Mouse (Mus musculus): ENCODE data around the gene Uckl1. TPM values are rescaled to one million over a fixed set of nuclear protein-coding genes. Genes with fewer than 3 reads are reported as not detected.

The Uckl1 gene
- polyA plus RNA-seq, 1 experiment from 2014 or later = 61.3 TPM

DNA sequence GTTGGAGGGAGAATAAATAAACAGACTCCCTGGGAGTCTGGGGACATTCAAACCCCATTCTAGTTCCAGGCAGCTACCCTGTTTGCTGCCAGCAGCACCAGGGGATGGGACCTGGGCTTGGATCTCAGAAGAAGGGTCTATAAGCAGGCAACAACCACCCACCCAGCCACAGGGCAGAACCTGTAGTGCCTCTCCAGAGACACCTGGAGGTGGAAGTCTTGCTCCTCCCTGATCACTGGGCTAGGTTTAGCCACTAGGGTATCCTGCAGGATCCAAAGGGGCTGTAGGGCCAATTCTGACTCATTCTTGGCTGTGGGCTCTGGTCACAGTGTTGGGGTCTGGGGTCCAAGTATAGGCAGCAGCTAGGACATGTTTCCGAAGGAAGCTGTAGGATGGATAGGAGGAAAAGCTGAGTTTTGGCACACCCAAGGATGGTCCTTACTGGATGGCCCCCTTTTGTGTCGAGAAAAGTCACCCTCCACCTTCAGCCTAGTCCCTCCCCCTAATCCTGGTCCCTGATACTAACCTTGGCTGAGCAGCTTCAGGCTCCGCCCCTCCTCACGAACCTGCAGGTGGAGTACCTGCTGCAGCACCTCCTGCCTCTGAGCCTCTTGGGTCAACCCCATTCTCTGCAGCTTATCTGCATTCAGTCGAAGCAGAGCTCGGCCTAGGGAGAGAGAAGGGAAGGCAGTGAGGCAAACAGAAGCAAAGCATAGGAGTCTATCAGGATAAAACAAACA is 11.7 kb upstream of the Uckl1 start:
- Histone ChIP-seq H3K4me1 (replicated peaks) (peaks cover 50% of the 10 kb centered on the region), H3K36me3 (peaks cover 19% of the 10 kb centered on the region), H3K9ac (peak overlapping the region; percentile 98; the same call in 1 of the 2 replicates), H3K9me3 (no peaks in the 10 kb centered on the region), H3K4me3 (no peak overlapping the region), H3K27ac (no peak overlapping the region), H3K4me2 (no peak overlapping the region), H3K27me3 (no peaks in the 10 kb centered on the region)
- no peak for ATAC-seq (ENCODE audit: low FRiP score)
- 65% methylated on average over 6 of the region's 6 CpGs for WGBS

DNA sequence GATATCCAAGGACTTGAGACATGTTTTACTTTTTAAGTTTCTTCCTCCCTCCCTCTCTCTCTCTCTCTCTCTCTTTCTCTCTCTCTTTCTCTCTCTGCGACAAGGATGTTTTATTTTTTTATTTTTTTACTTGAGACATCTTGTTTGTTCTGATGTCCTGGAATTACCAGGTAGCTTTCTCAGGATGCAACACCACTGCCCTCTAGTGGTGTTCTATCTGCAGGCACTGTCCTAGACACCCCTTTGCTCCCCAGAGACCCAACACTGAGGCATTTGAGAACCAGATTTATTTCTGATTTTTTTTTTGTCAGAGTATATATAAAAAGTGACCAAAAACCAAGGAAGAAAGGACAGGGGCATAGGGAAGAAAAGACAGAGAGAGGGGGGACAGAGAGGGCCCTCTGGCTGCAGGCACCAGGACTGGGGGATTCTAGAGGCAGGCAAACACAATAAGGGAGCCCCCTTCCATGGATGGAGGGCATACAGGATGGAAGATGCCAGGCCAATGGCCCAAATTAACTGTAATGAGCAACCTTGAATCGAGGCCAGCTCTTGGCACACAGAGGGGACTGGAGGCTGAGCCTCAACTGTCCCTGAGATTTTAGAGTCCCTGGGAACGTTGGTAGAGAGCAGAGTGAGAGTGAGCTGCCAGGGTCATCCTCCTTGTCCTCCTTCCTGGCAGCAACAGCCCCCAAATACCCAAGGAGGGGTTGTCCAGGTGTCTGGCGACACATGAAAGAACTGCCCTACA is 10.4 kb upstream of the Uckl1 start:
- H3K4me2 ChIP-seq = no peak overlapping the region
- H3K9ac ChIP-seq = no peak overlapping the region
- H3K27me3 ChIP-seq = no peaks in the 10 kb centered on the region
- H3K27ac ChIP-seq = no peak overlapping the region
- H3K4me3 ChIP-seq = no peak overlapping the region
- ATAC-seq (ENCODE audit: low FRiP score) = no peak
- H3K36me3 ChIP-seq = peaks cover 26% of the 10 kb centered on the region
- 77% methylated on average over 4 of the region's 4 CpGs for WGBS
- no peaks in the 10 kb centered on the region for H3K9me3 ChIP-seq
- peaks cover 56% of the 10 kb centered on the region for H3K4me1 ChIP-seq (replicated peaks)

DNA sequence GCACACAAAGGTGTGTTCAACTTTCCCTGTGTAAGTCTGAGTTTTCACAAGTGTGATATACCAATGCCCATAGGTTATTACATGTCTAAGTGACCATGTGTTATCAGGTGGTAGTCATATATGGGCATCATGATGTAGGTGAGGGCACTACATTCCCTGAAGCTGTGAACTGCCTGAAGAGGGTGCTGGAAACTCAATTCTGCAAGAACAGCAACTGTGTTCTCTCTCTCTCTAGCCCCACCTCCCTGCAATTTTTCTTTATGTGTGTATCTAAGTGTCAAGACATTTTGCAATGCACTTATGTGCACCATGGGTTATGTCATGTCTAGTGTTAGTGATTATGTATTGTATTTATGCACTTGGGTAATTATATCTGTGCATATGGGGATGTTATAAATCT is 9.2 kb upstream of the Uckl1 start:
- no peak for ATAC-seq (ENCODE audit: low FRiP score)
- Histone ChIP-seq H3K36me3 (peaks cover 38% of the 10 kb centered on the region), H3K4me2 (no peak overlapping the region), H3K9ac (no peak overlapping the region), H3K4me1 (replicated peaks) (peaks cover 57% of the 10 kb centered on the region), H3K27me3 (no peaks in the 10 kb centered on the region), H3K27ac (no peak overlapping the region), H3K9me3 (no peaks in the 10 kb centered on the region), H3K4me3 (no peak overlapping the region)

DNA sequence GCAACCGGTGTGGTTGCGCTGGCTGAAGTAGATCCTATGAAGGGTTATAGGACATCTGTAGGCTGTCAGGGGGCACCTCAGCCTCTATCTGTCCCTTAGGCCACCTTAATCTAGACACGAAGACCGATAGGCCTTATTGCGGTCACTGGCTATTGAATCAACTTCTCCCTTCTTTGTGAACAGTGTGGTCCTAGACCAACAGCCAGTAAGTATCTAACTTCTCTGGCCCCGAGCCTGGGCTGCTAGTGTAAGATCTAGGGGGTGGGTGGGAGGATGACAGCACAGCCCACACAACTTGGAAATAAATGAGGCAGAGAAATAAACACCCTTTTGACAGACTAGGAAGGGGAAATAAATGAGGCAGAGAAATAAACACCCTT is 8.3 kb upstream of the Uckl1 start:
- WGBS = 5% methylated on average over 6 of the region's 6 CpGs

DNA sequence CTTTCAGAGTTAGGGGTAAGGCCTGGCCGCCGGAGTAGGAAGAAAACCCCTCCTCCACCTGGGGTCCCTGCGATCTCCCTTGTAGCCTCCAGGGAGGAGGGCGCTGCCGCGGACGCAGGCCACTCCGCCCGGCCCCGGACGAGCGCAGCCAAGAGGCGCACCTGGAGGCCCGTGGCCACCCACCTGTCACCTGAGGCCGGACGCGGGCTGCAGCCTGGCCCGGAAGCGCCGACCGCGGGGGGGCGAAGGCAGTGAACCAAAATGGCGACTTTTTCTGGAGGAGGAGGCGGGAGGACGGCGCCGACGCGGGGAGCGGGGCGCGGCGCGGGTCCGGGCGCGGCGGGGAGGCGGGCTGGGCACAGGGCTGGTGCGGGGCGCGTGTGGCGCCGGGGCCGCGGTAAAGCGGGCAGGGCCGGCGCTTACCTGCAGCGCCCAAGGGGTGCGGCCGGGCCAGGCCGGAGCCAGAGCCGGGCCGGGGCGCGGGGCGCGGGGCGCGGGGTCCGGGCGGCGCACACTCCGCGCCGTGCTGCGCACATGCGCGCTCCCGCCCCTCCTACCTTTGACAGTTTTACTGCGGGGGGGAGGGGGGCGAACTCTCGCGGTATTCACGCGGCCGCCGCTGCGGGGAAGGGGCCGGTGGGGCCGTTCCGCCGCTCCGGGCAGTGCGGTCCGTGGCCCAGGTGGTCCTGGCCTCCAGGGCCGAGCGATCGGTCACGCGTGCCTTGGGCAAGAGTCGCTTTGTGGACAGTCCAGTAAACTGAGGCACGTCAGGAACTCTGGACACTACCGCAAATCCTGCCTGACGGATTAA is 7.7 kb upstream of the Uckl1 start, which contains the start of gene Zfp512b:
Gene Zfp512b (minus strand): TSS at position 573 of the 811 bp plus-strand sequence.
- WGBS = under 1% methylated on average over 71 of the region's 97 CpGs

More for the DNA sequence above, 8.3 kb upstream of the Uckl1 start:
- no peaks in the 10 kb centered on the region for H3K9me3 ChIP-seq
- H3K27ac ChIP-seq = peak overlapping the region; percentile 93
- peak overlapping the region; percentile 97 for H3K9ac ChIP-seq
- H3K4me1 ChIP-seq (replicated peaks) = peaks cover 51% of the 10 kb centered on the region
- peaks cover 47% of the 10 kb centered on the region for H3K36me3 ChIP-seq
- no peaks in the 10 kb centered on the region for H3K27me3 ChIP-seq
- peak; percentile 37; the same call in 1 of the 2 replicates for ATAC-seq (ENCODE audit: low FRiP score)
- peak overlapping the region; percentile 96 for H3K4me3 ChIP-seq
- H3K4me2 ChIP-seq = peak overlapping the region; percentile 85

DNA sequence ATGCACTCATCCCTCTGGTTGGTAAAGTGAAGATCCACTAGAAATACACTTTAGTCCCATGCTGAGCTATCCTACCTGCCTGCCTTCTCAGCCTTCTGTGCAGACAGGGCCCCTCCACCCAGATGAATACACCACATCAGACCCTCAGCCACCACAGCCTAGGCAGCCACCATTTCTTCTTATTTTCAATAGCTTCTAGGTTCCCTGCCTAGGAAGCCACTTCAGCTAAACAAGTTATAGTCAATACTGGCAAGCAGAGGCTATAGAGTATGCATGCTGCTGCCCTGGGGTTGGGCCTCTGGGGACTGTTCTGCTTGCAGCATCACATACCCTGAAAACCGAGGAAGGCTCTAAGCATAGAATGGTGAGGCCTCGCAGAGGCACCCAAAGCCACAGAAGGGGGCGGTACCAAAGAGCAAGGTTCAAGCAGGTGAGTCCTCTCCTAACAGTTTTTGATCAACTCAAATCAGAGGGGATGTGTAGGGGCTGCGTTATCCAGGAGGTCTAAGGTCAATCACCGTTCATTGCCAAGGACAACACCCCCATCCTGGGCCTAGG is 6.9 kb upstream of the Uckl1 start, which contains the start of gene Prpf6:
Gene Prpf6 (plus strand): TSS at position 341 of the 558 bp plus-strand sequence.
- 7% methylated on average over 5 of the region's 5 CpGs for WGBS
- Histone ChIP-seq H3K27ac (peak within 1 kb of the TSS; percentile 93), H3K9me3 (no peaks in the 10 kb centered on the region), H3K27me3 (no peaks in the 10 kb centered on the region), H3K4me1 (replicated peaks) (peaks cover 39% of the 10 kb centered on the region), H3K4me2 (peak within 1 kb of the TSS; percentile 85), H3K9ac (peak within 1 kb of the TSS; percentile 97), H3K36me3 (peaks cover 55% of the 10 kb centered on the region), H3K4me3 (peak within 1 kb of the TSS; percentile 96)
- ATAC-seq (ENCODE audit: low FRiP score) = no peak

More for the DNA sequence above, 7.7 kb upstream of the Uckl1 start, which contains the start of gene Zfp512b:
- peak within 1 kb of the TSS; percentile 93 for H3K27ac ChIP-seq
- H3K36me3 ChIP-seq = peaks cover 53% of the 10 kb centered on the region
- ATAC-seq (ENCODE audit: low FRiP score) = peak; percentile 83
- H3K27me3 ChIP-seq = no peaks in the 10 kb centered on the region
- peak within 1 kb of the TSS; percentile 97 for H3K9ac ChIP-seq
- H3K4me1 ChIP-seq (replicated peaks) = peaks cover 45% of the 10 kb centered on the region
- peak within 1 kb of the TSS; percentile 96 for H3K4me3 ChIP-seq
- H3K4me2 ChIP-seq = peak within 1 kb of the TSS; percentile 85
- no peaks in the 10 kb centered on the region for H3K9me3 ChIP-seq

DNA sequence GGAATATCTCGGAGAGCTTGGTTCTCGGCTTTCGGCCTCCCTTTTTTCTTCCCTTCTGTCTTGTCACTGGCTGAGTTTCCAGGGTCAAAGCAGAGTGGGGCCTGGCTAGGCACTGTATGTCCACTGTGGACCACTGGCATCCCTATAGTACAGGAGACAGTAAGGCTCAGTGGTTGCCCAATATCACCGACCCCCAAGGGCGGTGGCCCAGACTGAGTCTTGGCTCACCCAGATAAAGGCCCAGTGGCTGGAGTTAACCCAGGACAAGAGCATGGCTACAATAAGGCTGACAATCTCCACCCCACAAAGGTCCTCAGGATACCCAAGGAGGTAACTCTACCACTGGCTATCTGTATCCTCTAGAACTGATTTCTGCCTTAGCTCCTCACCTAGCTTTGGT is 5.8 kb upstream of the Uckl1 start:
- Histone ChIP-seq H3K27me3 (no peaks in the 10 kb centered on the region), H3K9ac (peak overlapping the region; percentile 97; the same call in 1 of the 2 replicates), H3K4me1 (replicated peaks) (peaks cover 33% of the 10 kb centered on the region), H3K27ac (no peak overlapping the region), H3K4me2 (peak overlapping the region; percentile 85; the same call in 1 of the 2 replicates), H3K36me3 (peaks cover 55% of the 10 kb centered on the region), H3K4me3 (peak overlapping the region; percentile 96; the same call in 1 of the 2 replicates), H3K9me3 (no peaks in the 10 kb centered on the region)
- ATAC-seq (ENCODE audit: low FRiP score) = no peak
- 96% methylated on average over 5 of the region's 5 CpGs for WGBS

DNA sequence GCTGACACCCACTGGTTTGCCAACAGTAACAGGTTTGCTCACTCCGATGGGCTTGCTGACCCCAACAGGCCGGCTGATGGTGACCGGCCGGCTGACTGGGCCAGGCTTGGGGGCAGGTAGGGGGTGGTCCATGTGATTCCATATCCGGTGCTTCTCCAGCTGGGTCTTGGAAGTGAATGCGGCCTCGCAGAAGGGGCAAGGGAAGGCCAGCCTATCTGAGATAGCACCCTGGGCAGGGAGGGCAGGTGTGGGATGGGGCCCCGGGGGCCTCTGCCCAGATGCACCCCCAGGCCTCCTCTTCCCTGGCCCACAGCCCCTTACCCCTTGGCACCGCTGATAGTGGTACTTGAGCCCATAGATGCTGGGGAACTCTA is 5.0 kb upstream of the Uckl1 start:
- 98% methylated on average over 9 of the region's 9 CpGs for WGBS
- ATAC-seq (ENCODE audit: low FRiP score) = no peak
- no peak overlapping the region for H3K9ac ChIP-seq
- no peak overlapping the region for H3K4me2 ChIP-seq
- no peaks in the 10 kb centered on the region for H3K27me3 ChIP-seq
- peaks cover 33% of the 10 kb centered on the region for H3K4me1 ChIP-seq (replicated peaks)
- no peak overlapping the region for H3K4me3 ChIP-seq
- H3K36me3 ChIP-seq = peaks cover 60% of the 10 kb centered on the region
- no peak overlapping the region for H3K27ac ChIP-seq
- no peaks in the 10 kb centered on the region for H3K9me3 ChIP-seq

DNA sequence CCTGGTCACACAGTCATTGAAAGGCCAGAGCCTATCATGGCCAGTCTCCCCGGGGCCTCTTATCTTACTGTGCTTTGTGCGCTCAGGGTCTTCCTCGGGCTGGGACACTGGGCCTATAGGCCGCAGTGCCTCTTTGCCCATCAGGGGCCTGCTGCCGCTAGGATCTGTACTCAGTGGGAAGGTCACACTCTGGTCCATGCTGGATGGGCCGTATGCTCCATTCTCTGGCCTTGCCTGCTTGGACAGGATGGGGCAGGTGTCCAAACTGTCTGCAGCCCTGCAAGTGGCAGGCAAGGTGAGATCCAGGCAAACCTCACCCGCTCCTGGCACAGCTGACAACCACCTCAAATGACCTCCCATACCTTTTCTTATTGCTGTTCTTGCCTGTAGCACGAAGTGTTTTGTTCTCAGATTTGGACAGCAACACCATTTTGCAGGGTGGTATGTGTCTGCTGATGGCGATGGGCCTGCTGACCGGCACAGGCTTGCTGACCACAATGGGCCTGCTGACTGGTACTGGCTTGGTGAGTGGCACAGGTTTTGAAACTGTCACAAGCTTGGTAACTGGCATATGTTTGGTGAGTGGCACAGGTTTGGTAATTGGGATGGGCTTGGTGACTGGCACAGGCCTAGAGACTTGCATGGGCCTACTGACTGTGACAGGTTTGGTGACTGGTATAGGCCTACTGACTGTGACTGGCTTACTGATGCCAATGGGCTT is 4.5 kb upstream of the Uckl1 start:
- H3K9me3 ChIP-seq = no peaks in the 10 kb centered on the region
- 93% methylated on average over 10 of the region's 10 CpGs for WGBS
- peaks cover 33% of the 10 kb centered on the region for H3K4me1 ChIP-seq (replicated peaks)
- H3K4me3 ChIP-seq = no peak overlapping the region
- no peak overlapping the region for H3K4me2 ChIP-seq
- ATAC-seq (ENCODE audit: low FRiP score) = no peak
- H3K36me3 ChIP-seq = peaks cover 66% of the 10 kb centered on the region
- no peak overlapping the region for H3K27ac ChIP-seq
- no peaks in the 10 kb centered on the region for H3K27me3 ChIP-seq
- no peak overlapping the region for H3K9ac ChIP-seq

DNA sequence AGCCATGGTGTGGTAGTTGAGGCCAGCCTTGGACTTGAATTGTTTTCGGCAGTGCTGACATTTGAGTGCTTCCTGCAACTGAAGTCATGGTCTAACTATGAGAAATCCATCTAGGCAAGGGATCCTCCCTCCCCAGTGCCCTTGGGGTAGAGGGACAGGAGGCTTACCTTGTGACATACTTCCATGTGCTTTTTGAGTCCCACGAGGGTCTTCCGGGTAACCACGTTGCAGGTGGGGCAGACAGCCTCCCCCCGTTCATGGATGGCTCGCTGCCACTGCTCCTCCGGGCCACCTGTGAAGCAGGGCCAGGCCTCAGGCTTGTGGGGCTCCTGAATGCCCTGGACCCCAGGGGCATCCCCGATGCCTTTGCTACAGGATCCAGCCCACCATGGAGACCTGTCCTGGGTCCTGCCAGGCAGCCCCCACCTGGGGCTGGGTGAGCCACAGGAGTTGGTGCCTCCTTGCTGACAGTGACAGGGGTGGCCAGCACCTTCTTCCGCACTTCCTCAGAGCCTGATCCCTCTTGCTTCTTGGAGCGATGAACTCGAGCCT is 3.6 kb upstream of the Uckl1 start:
- Histone ChIP-seq H3K4me2 (no peak overlapping the region), H3K27ac (no peak overlapping the region), H3K4me3 (no peak overlapping the region), H3K9ac (no peak overlapping the region), H3K36me3 (peaks cover 74% of the 10 kb centered on the region), H3K27me3 (no peaks in the 10 kb centered on the region), H3K9me3 (no peaks in the 10 kb centered on the region), H3K4me1 (replicated peaks) (peaks cover 28% of the 10 kb centered on the region)
- 93% methylated on average over 11 of the region's 11 CpGs for WGBS
- no peak for ATAC-seq (ENCODE audit: low FRiP score)

DNA sequence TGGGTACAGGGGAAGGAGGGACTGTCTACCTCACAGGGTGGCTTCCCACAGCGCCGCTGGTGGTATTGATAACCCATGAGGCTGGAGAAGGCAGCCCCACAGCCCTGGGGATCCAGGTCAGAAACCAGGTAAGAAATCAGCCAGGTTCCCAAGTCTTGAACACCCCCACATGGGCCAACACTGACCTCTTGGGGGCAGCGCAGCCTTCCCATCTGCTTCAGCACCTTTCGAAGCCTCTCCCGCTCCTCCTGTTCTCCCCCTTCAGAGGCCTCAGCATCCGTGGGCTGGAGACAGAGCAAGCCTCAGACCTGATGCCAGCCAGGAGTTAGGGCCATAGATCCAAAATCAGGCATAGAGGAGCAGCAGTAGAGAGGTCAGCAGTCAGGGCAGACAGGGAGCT is 3.1 kb upstream of the Uckl1 start:
- H3K9ac ChIP-seq = no peak overlapping the region; the same call in 1 of the 2 replicates
- no peaks in the 10 kb centered on the region for H3K27me3 ChIP-seq
- no peak for ATAC-seq (ENCODE audit: low FRiP score)
- peaks cover 79% of the 10 kb centered on the region for H3K36me3 ChIP-seq
- no peak overlapping the region for H3K27ac ChIP-seq
- H3K4me1 ChIP-seq (replicated peaks) = peaks cover 24% of the 10 kb centered on the region
- H3K9me3 ChIP-seq = no peaks in the 10 kb centered on the region
- H3K4me3 ChIP-seq = no peak overlapping the region
- H3K4me2 ChIP-seq = no peak overlapping the region
- WGBS = 88% methylated on average over 6 of the region's 6 CpGs
